Mouse (Mus musculus): Measurements from ENCODE around the gene G2e3. TPM values are rescaled to one million over a fixed set of nuclear protein-coding genes. Genes with fewer than 3 reads are reported as not detected.

Gene G2e3
- total RNA-seq, 1 experiment from 2014 or later = 14.5 TPM

Other genes starting within 250 kb of the G2e3 start
- gene Scfd1, start 29.4 kb downstream of the G2e3 start, total RNA-seq (2017) = 82.3 and 83.8 TPM in 2 replicates
- 0.12 TPM in 1 of 2 replicates, not detected in the other for gene Coch, start 245.3 kb downstream of the G2e3 start, total RNA-seq (2017)

Measured in neutrophil, adult 5-6 weeks (primary cell).